Mouse (Mus musculus) liver, embryonic 12.5 days (tissue): ENCODE data around the gene Tex14. TPM values are rescaled to one million over a fixed set of nuclear protein-coding genes. Genes with fewer than 3 reads are reported as not detected.

Source experiments
- polyA plus RNA-seq: library from polyadenylated mRNA; unstranded; fragments of >200 nt; fragmentation: Nextera tagmentation; extraction: Ambion mirVana; gene quantifications from 2 replicates; pipeline ENCODE4 v1.2.1, GENCODE M21; 2016

Tex14 gene
- polyA plus RNA-seq, 1 experiment from 2014 or later, result not detected

Other genes starting within 250 kb of the Tex14 start
- gene Ppm1e, start 46.0 kb upstream of the Tex14 start, polyA plus RNA-seq, result 2.9 and 3.4 TPM in 2 replicates
- gene Rad51c, start 111 bp upstream of the Tex14 start, polyA plus RNA-seq, result 5.0 and 5.9 TPM in 2 replicates
- not detected in 2 replicates for gene Gm11492, start 161.6 kb downstream of the Tex14 start, polyA plus RNA-seq
- 10.0 and 10.1 TPM in 2 replicates for gene Sept4, start 163.8 kb downstream of the Tex14 start, polyA plus RNA-seq
- gene Mtmr4, start 187.1 kb downstream of the Tex14 start, polyA plus RNA-seq, result 17.5 and 19.3 TPM in 2 replicates
- 0.02 and 0.05 TPM in 2 replicates for gene Hsf5, start 212.1 kb downstream of the Tex14 start, polyA plus RNA-seq